Mouse (Mus musculus) cerebellum, adult 2 months (tissue): ENCODE data around the gene C3.

Source experiments
- CTCF ChIP-seq: fragments of 200-500 bp; IDR thresholded peaks from 2 replicates; pipeline ENCODE4 v1.5.1; 2011; ENCODE audit warnings: low read depth, mild to moderate bottlenecking, control low read depth, low read length, moderate library complexity, borderline replicate concordance; ENCODE audit not compliant: insufficient read depth
- POLR2A ChIP-seq: fragments of 200-500 bp; IDR thresholded peaks from 2 replicates; pipeline ENCODE4 v1.6.1; 2011; ENCODE audit warnings: low read length, control low read depth, borderline replicate concordance; ENCODE audit not compliant: insufficient read depth

DNA sequence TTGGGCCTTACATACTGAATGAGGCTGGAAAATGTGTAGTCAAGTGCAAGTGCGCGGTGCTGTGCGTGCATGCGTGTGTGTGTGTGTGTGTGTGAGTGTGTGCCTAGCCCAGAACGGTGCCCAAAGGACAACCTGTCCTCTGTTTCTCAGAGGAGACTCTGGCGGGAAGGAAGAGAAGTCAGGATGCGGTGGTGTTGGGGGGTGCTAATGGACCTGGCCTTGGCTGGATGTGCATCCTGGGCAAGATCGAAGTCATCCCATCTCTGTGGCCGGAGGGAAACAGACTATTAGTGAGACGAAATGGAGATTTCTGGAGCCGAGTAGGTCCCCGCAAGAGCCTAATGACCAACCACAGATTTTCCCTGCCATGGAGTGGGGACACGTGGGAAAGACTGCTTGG is 20.8 kb upstream of the C3 start:
- TF ChIP-seq CTCF: no peak
- TF ChIP-seq POLR2A: no peak
